Mouse (Mus musculus) lung, postnatal 0 days (tissue): ENCODE results near the gene Gm19402. TPM values are rescaled to one million over a fixed set of nuclear protein-coding genes. Genes with fewer than 3 reads are reported as not detected.
"Not testable (repeated sequence)": the region's sequence is repeated elsewhere in the genome, so short reads cannot be mapped to it uniquely, and the experiment has no call there.

ENCODE experiments used
- ATAC-seq: fragments of 200-750 bp; cut with Nextera tagmentation; 2 replicates; pipeline ENCODE4 v1.8.0; 2017; ENCODE audit warnings: moderate library complexity
- DNase-seq: peaks from one replicate; pipeline ENCODE4 v3.0.0-alpha.2; 2016; ENCODE audit warnings: low spot score
- H3K27ac ChIP-seq: fragments of 300-500 bp; sonication (generic); 2 replicates; pipeline ENCODE4 v1.5.1; 2014; ENCODE audit warnings: antibody characterized with exemption, mild to moderate bottlenecking, low read length, mixed read lengths
- H3K27me3 ChIP-seq: fragments of 300-500 bp; sonication (generic); replicated peaks from 2 replicates; pipeline ENCODE4 v1.6.1; 2014; ENCODE audit warnings: low read length, mixed read lengths; ENCODE audit not compliant: insufficient read depth
- H3K36me3 ChIP-seq: fragments of 300-500 bp; sonication (generic); 2 replicates; pipeline ENCODE4 v1.6.1; 2014; ENCODE audit warnings: low read length, mixed read lengths; ENCODE audit not compliant: insufficient read depth
- H3K4me1 ChIP-seq: fragments of 300-500 bp; sonication (generic); 2 replicates; pipeline ENCODE4 v1.6.1; 2014; ENCODE audit warnings: antibody characterized with exemption, low read depth, low read length, mixed read lengths; ENCODE audit not compliant: insufficient read depth
- H3K4me2 ChIP-seq: fragments of 300-500 bp; sonication (generic); replicated peaks from 2 replicates; pipeline ENCODE4 v1.6.1; 2014; ENCODE audit warnings: low read depth, mild to moderate bottlenecking, low read length, moderate library complexity, mixed read lengths
- H3K4me3 ChIP-seq: fragments of 300-500 bp; sonication (generic); 2 replicates; pipeline ENCODE4 v1.5.1; 2014; ENCODE audit warnings: low read depth, low read length
- H3K9ac ChIP-seq: fragments of 300-500 bp; sonication (generic); replicated peaks from 2 replicates; pipeline ENCODE4 v1.6.1; 2014; ENCODE audit warnings: low read depth, mild to moderate bottlenecking
- H3K9me3 ChIP-seq: fragments of 300-500 bp; sonication (generic); 2 replicates; pipeline ENCODE4 v1.6.1; 2016; ENCODE audit warnings: low read length, mixed read lengths
- CTCF ChIP-seq: IDR thresholded peaks from 2 replicates; pipeline ENCODE4 v1.5.1; 2016; ENCODE audit warnings: antibody characterized with exemption, mild to moderate bottlenecking
- EP300 ChIP-seq: IDR thresholded peaks from 2 replicates; pipeline ENCODE4 v1.6.1; 2016; ENCODE audit warnings: antibody characterized with exemption, mild to moderate bottlenecking, control low read depth
- WGBS: fragments of 180-500 bp; shearing (Covaris S2); extraction: QIAGEN DNeasy Blood & Tissue Kit; methylation state at CpG from one replicate; pipeline ENCODE4 v1.1.7; 2014; 5-methylcytosine and 5-hydroxymethylcytosine counted together
- polyA plus RNA-seq: library from polyadenylated mRNA; unstranded; fragments of >200 nt; fragmentation: Nextera tagmentation; extraction: Ambion mirVana; gene quantifications from 2 replicates; pipeline ENCODE4 v1.2.1, GENCODE M21; 2015

Gene Gm19402
- polyA plus RNA-seq, 1 experiment from 2014 or later = not detected

GRCm38 (mm10) chr10:77715507-77715906 lies 24.9 kb upstream of the Gm19402 start, which contains the start of gene Gm10142:
TSS of gene Gm10142 (plus strand) at chr10:77715807.
- H3K27me3 ChIP-seq = no peaks in the 10 kb centered on the region
- no peak for TF ChIP-seq CTCF
- no peak for TF ChIP-seq EP300
- H3K36me3 ChIP-seq = no peaks in the 10 kb centered on the region
- H3K4me3 ChIP-seq = no peak within 1 kb of the TSS
- H3K27ac ChIP-seq = no peak within 1 kb of the TSS
- no peaks in the 10 kb centered on the region for H3K9me3 ChIP-seq
- H3K9ac ChIP-seq = no peak within 1 kb of the TSS
- WGBS = 65% methylated on average over 1 of the region's 1 CpGs
- H3K4me1 ChIP-seq = no peaks in the 10 kb centered on the region
- DNase-seq (no peak), ATAC-seq (no peak)
- H3K4me2 ChIP-seq = no peak within 1 kb of the TSS

- no peaks in the 10 kb centered on the region for H3K4me1 ChIP-seq
- no peak for TF ChIP-seq CTCF
- TF ChIP-seq EP300 = no peak
- H3K4me2 ChIP-seq = no peak overlapping the region
- no peaks in the 10 kb centered on the region for H3K36me3 ChIP-seq
- H3K9ac ChIP-seq = no peak overlapping the region
- H3K9me3 ChIP-seq = no peaks in the 10 kb centered on the region
- no peaks in the 10 kb centered on the region for H3K27me3 ChIP-seq
- H3K27ac ChIP-seq = no peak overlapping the region
- DNase-seq (no peak), ATAC-seq (no peak)
- WGBS = 45% methylated on average over 4 of the region's 4 CpGs
- H3K4me3 ChIP-seq = no peak overlapping the region
These were observed 23.2 kb upstream of the Gm19402 start for GRCm38 (mm10) chr10:77713734-77714133.

GRCm38 (mm10) chr10:77711157-77711556 lies 20.6 kb upstream of the Gm19402 start, which contains the start of gene Gm10024:
TSS of gene Gm10024 (plus strand) at chr10:77711457.
- not testable (repeated sequence) for H3K27ac ChIP-seq, H3K9me3 ChIP-seq, H3K4me2 ChIP-seq, ATAC-seq, H3K4me1 ChIP-seq, DNase-seq, H3K9ac ChIP-seq, H3K27me3 ChIP-seq, H3K36me3 ChIP-seq, H3K4me3 ChIP-seq

- DNase-seq (no peak), ATAC-seq (no peak)
- Histone ChIP-seq H3K27ac (no peak overlapping the region), H3K9ac (no peak overlapping the region), H3K9me3 (no peaks in the 10 kb centered on the region), H3K4me3 (no peak overlapping the region), H3K36me3 (no peaks in the 10 kb centered on the region), H3K4me1 (no peaks in the 10 kb centered on the region), H3K4me2 (no peak overlapping the region), H3K27me3 (no peaks in the 10 kb centered on the region)
- WGBS = 63% methylated on average over 3 of the region's 3 CpGs
- TF ChIP-seq CTCF (peak; percentile 26), EP300 (no peak)
These were observed 19.3 kb upstream of the Gm19402 start for GRCm38 (mm10) chr10:77709831-77710230.

GRCm38 (mm10) chr10:77706326-77706725 lies 15.8 kb upstream of the Gm19402 start, which contains the start of gene Gm10272:
TSS of gene Gm10272 (plus strand) at chr10:77706626.
- H3K4me1 ChIP-seq = no peaks in the 10 kb centered on the region
- no peak within 1 kb of the TSS for H3K9ac ChIP-seq
- no peak within 1 kb of the TSS for H3K27ac ChIP-seq
- H3K4me3 ChIP-seq = no peak within 1 kb of the TSS
- no peak within 1 kb of the TSS for H3K4me2 ChIP-seq
- ATAC-seq (no peak), DNase-seq (no peak)
- H3K9me3 ChIP-seq = no peaks in the 10 kb centered on the region
- no peaks in the 10 kb centered on the region for H3K36me3 ChIP-seq
- no peaks in the 10 kb centered on the region for H3K27me3 ChIP-seq
- TF ChIP-seq CTCF (no peak), EP300 (no peak)
- 100% methylated on average over 1 of the region's 1 CpGs for WGBS

GRCm38 (mm10) chr10:77697133-77697532 lies 6.6 kb upstream of the Gm19402 start, which contains the start of gene Gm9508:
TSS of gene Gm9508 (minus strand) at chr10:77697233.
- H3K27ac ChIP-seq = no peak within 1 kb of the TSS
- ATAC-seq = no peak
- WGBS = 19% methylated on average over 4 of the region's 4 CpGs

GRCm38 (mm10) chr10:77687021-77687420 lies 3.5 kb downstream of the Gm19402 start:
- H3K9me3 ChIP-seq = no peaks in the 10 kb centered on the region
- H3K27me3 ChIP-seq = 0 out of 2 replicates have a peak, but pooled peaks cover 7% of the 10 kb centered on the region
- ATAC-seq (no peak), DNase-seq (no peak)
- no peaks in the 10 kb centered on the region for H3K4me1 ChIP-seq
- no peak overlapping the region for H3K27ac ChIP-seq
- no peak for TF ChIP-seq EP300
- WGBS = 19% methylated on average over 10 of the region's 10 CpGs
- H3K4me2 ChIP-seq = no peak overlapping the region
- no peaks in the 10 kb centered on the region for H3K36me3 ChIP-seq
- no peak overlapping the region for H3K9ac ChIP-seq
- no peak overlapping the region for H3K4me3 ChIP-seq

More at GRCm38 (mm10) chr10:77697133-77697532, 6.6 kb upstream of the Gm19402 start, which contains the start of gene Gm9508:
- Histone ChIP-seq H3K4me2 (no peak within 1 kb of the TSS), H3K36me3 (no peaks in the 10 kb centered on the region), H3K4me1 (no peaks in the 10 kb centered on the region), H3K9me3 (no peaks in the 10 kb centered on the region), H3K27me3 (no peaks in the 10 kb centered on the region), H3K9ac (no peak within 1 kb of the TSS), H3K4me3 (no peak within 1 kb of the TSS)
- TF ChIP-seq EP300 (no peak), CTCF (no peak)
- DNase-seq = no peak
